Mouse (Mus musculus): ENCODE measurements around the gene Rexo2. TPM values are rescaled to one million over a fixed set of nuclear protein-coding genes. Genes with fewer than 3 reads are reported as not detected.
"Not testable (repeated sequence)": the region's sequence is repeated elsewhere in the genome, so short reads cannot be mapped to it uniquely, and the experiment has no call there.

Rexo2 gene
- total and polyA plus RNA-seq, 3 experiments, result 53.2 to 68.0 (median 58.5) TPM

DNA sequence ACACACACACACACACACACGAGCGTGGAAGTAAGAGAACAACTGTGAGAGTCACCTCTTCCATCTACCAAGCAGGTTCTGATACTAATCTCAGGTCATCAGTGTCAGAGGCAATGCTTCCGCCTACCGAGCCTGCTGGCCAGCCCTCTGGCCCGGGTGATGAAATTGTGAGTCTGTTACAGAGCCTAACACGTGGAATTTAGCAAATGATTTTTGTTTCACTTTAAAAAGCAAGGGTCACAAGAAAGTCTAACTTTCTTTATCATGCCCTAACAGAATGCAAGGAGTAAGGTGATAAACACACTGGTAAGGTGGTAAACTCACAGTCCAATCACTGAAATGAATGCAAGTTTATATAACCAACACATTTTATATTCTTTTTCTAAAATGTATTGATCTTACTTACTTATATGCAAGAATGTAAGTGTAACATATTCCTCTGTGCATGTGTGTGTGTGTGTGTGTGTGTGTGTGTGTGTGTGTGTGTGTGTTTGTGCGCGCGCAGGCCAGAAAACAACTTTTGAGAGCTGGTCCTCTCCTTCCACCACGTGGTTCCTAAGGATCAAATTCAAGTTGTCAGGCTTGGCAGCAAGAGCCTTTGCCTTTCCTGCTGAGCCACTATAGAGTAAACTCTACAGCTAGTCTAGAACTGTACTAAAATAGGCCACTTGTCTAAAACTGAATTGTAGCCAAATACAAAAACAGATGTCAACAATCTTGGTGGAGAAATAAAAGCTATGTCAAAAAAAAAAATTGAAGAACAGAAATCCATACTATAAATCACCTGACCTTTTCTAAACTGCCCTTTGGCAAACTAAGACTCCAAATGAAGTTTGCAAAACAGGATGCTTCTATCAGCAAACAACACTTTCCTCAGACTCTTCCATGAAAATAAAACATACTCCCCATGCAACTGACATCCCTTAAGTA lies 3.9 kb downstream of the Rexo2 start:
- WGBS, result 73% methylated on average over 10 of the region's 10 CpGs

DNA sequence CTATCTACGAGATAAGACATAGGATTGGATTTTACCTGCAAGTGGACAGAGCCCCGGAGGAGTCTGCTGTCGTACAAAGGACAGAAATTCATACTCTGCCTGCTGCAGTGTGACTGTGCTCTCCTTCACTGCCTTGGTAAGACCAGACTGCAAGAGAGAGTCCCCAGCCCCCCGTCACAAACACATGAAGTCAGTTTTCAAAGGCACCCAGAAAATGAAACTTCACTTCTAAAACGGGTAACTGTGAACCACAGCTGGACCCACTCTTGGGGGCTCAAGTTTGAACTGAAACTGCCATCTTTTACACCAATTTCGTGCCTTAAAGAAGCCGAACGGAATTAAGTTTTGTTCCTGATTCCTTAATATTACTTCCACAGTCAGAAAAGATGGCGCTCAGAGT lies 6.1 kb downstream of the Rexo2 start:
- no peak overlapping the region for H3K27ac ChIP-seq
- no peak overlapping the region for H3K9ac ChIP-seq (ENCODE audit: low read depth, low read length)
- H3K4me3 ChIP-seq, result no peak overlapping the region
- H3K36me3 ChIP-seq (ENCODE audit: control insufficient read depth, insufficient read depth, low read length), result peaks cover 12% of the 10 kb centered on the region
- no peaks in the 10 kb centered on the region for H3K27me3 ChIP-seq (ENCODE audit: control insufficient read depth, insufficient read depth, low read length)
- no peaks in the 10 kb centered on the region for H3K79me2 ChIP-seq (replicated peaks; ENCODE audit: control insufficient read depth, insufficient read depth, low read length)
- DNase-seq, result no peak
- no peak for TF ChIP-seq POLR2A (IDR thresholded peaks at IDR 0.05; ENCODE audit: insufficient read depth, low read depth, low read length)
- no peak for TF ChIP-seq CTCF (IDR thresholded peaks at IDR 0.05)
- no peaks in the 10 kb centered on the region for H3K4me1 ChIP-seq (ENCODE audit: control insufficient read depth, insufficient read depth, low read length)
- intact Hi-C loops (cut with DNase I), result no loop called here
- WGBS, result 91% methylated on average over 9 of the region's 9 CpGs

More for the DNA sequence above, 3.9 kb downstream of the Rexo2 start:
- Histone ChIP-seq H3K4me1 (ENCODE audit: control insufficient read depth, insufficient read depth, low read length) (peaks cover 1% of the 10 kb centered on the region), H3K9ac (ENCODE audit: low read depth, low read length) (no peak overlapping the region), H3K4me3 (no peak overlapping the region), H3K36me3 (ENCODE audit: control insufficient read depth, insufficient read depth, low read length) (peaks cover 12% of the 10 kb centered on the region), H3K79me2 (replicated peaks; ENCODE audit: control insufficient read depth, insufficient read depth, low read length) (0 out of 2 replicates have a peak, but pooled peaks cover 2% of the 10 kb centered on the region), H3K27ac (no peak overlapping the region), H3K27me3 (ENCODE audit: control insufficient read depth, insufficient read depth, low read length) (no peaks in the 10 kb centered on the region)
- DNase-seq, result no peak
- intact Hi-C loops (cut with DNase I), result no loop called here
- TF ChIP-seq CTCF (IDR thresholded peaks at IDR 0.05) (no peak), EP300 (IDR thresholded peaks at IDR 0.05; ENCODE audit: insufficient read depth, low read depth, low read length) (no peak), POLR2A (IDR thresholded peaks at IDR 0.05; ENCODE audit: insufficient read depth, low read depth, low read length) (no peak)

DNA sequence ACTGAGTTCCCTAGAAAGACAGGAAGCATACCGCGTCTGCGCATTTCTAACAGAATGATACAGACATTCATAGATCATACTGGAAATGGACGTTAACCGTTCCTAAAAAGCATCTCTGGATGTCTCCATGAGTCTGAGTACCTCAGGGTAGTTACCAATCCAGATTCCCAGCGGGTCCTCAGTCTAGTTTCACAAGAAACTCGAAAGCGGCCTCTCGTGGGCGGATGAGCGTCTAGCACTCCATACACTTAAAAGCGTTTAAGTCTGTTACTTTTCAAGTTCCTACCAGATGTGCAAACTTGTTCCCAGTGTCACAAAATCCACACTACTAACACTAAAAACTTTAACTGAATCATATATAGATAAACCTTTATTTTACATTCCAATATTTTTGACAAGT lies 7.3 kb downstream of the Rexo2 start:
- whole genome bisulfite sequencing, result 93% methylated on average over 12 of the region's 12 CpGs
- intact Hi-C loops (cut with DNase I), result no loop called here

DNA sequence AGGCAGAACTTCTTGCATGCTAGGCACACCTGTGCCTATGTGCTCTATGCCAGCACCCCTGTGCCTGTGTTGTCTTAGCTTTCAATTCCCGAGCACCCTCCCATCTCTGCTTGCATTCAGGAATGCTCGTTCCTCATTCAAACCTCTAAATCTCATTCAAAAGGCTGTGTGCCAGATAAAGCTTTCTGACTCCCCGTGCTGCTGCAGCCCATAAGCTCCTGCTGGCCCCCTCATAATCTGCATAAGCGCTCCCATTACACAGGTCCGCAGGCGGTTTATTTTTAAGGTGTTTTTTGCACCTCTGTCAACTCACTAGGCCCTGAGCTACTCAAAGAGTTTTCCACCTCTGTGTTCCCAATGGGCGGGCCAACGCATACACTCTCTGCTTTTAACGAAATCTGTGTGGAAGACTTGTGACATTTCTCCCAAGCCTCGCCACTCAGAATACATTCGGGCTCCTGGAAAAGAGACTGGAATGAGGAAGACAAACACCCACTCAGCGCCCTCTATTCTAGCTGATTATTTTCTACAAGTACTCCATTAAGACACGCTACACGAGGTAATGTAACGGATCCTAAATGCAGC lies 7.9 kb downstream of the Rexo2 start:
- H3K79me2 ChIP-seq (replicated peaks; ENCODE audit: control insufficient read depth, insufficient read depth, low read length), result no peaks in the 10 kb centered on the region
- intact Hi-C loops (cut with DNase I), result no loop called here
- H3K4me3 ChIP-seq, result no peak overlapping the region
- no peak for TF ChIP-seq EP300 (IDR thresholded peaks at IDR 0.05; ENCODE audit: insufficient read depth, low read depth, low read length)
- TF ChIP-seq POLR2A (IDR thresholded peaks at IDR 0.05; ENCODE audit: insufficient read depth, low read depth, low read length), result no peak
- TF ChIP-seq CTCF (IDR thresholded peaks at IDR 0.05), result no peak
- no peaks in the 10 kb centered on the region for H3K4me1 ChIP-seq (ENCODE audit: control insufficient read depth, insufficient read depth, low read length)
- WGBS, result 91% methylated on average over 15 of the region's 15 CpGs
- peaks cover 7% of the 10 kb centered on the region for H3K36me3 ChIP-seq (ENCODE audit: control insufficient read depth, insufficient read depth, low read length)
- no peak overlapping the region for H3K27ac ChIP-seq
- no peak overlapping the region for H3K9ac ChIP-seq (ENCODE audit: low read depth, low read length)
- no peak for DNase-seq
- H3K27me3 ChIP-seq (ENCODE audit: control insufficient read depth, insufficient read depth, low read length), result no peaks in the 10 kb centered on the region

More for the DNA sequence above, 7.3 kb downstream of the Rexo2 start:
- H3K79me2 ChIP-seq (replicated peaks; ENCODE audit: control insufficient read depth, insufficient read depth, low read length), result no peaks in the 10 kb centered on the region
- DNase-seq, result no peak
- H3K4me1 ChIP-seq (ENCODE audit: control insufficient read depth, insufficient read depth, low read length), result no peaks in the 10 kb centered on the region
- H3K27me3 ChIP-seq (ENCODE audit: control insufficient read depth, insufficient read depth, low read length), result no peaks in the 10 kb centered on the region
- H3K27ac ChIP-seq, result no peak overlapping the region
- no peak overlapping the region for H3K9ac ChIP-seq (ENCODE audit: low read depth, low read length)
- TF ChIP-seq POLR2A (IDR thresholded peaks at IDR 0.05; ENCODE audit: insufficient read depth, low read depth, low read length) (no peak), EP300 (IDR thresholded peaks at IDR 0.05; ENCODE audit: insufficient read depth, low read depth, low read length) (no peak), CTCF (IDR thresholded peaks at IDR 0.05) (no peak)
- H3K36me3 ChIP-seq (ENCODE audit: control insufficient read depth, insufficient read depth, low read length), result peaks cover 7% of the 10 kb centered on the region
- no peak overlapping the region for H3K4me3 ChIP-seq

DNA sequence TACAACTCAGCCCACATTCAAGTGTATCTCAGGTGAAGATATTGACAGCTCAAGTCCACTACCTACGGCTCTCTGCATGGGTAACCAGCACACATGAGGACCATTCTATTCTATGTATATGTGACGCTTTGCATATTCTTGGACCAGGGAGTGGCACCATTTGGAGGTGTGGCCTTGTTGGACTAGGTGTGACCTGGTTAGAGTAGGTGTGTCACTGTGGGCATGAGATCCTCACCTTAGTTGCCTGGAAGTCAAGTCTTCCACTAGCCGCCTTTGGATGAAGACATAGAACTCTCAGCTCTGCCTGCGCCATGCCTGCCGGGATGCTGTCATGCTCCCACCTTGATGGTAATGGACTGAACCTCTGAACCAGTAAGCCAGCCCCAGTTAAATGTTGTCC lies 13.0 kb downstream of the Rexo2 start:
- H3K27me3 ChIP-seq (ENCODE audit: control insufficient read depth, insufficient read depth, low read length); H3K4me1 ChIP-seq (ENCODE audit: control insufficient read depth, insufficient read depth, low read length); H3K36me3 ChIP-seq (ENCODE audit: control insufficient read depth, insufficient read depth, low read length); DNase-seq; H3K9ac ChIP-seq (ENCODE audit: low read depth, low read length); H3K79me2 ChIP-seq (replicated peaks; ENCODE audit: control insufficient read depth, insufficient read depth, low read length); H3K4me3 ChIP-seq; H3K27ac ChIP-seq: not testable (repeated sequence)
- WGBS, result 96% methylated on average over 5 of the region's 5 CpGs
- intact Hi-C loops (cut with DNase I), result loop anchor here (1.0 to 5.0 kb wide), 5 partner anchors 92 to 425 kb away; no protein-coding TSS in a partner anchor

DNA sequence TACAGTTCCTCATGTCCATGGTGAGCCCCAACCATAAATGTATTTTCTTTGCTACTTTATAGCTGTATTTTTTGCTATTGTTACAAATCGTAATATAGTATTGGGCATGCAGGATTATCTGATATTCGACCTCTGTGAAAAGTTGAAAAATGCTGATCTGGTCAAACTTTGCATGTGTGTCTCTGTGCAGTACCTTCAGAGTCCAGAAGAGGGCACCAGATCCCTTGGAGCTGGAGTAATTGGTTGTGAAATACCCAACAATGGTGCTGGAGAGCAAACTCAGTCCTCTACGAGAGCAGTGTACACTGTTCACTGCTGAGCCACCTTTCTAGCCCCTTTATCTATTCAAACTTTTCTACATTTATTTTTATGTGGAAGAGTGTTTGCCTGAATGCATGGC lies 13.6 kb downstream of the Rexo2 start:
- TF ChIP-seq CTCF (IDR thresholded peaks at IDR 0.05) (no peak; the same call in 1 of the 2 replicates), EP300 (IDR thresholded peaks at IDR 0.05; ENCODE audit: insufficient read depth, low read depth, low read length) (no peak), POLR2A (IDR thresholded peaks at IDR 0.05; ENCODE audit: insufficient read depth, low read depth, low read length) (no peak)
- no peak overlapping the region for H3K4me3 ChIP-seq
- no peaks in the 10 kb centered on the region for H3K36me3 ChIP-seq (ENCODE audit: control insufficient read depth, insufficient read depth, low read length)
- H3K27ac ChIP-seq, result no peak overlapping the region
- no peaks in the 10 kb centered on the region for H3K79me2 ChIP-seq (replicated peaks; ENCODE audit: control insufficient read depth, insufficient read depth, low read length)
- intact Hi-C loops (cut with DNase I), result loop anchor here (1.0 to 5.0 kb wide), 5 partner anchors 92 to 425 kb away; no protein-coding TSS in a partner anchor
- H3K27me3 ChIP-seq (ENCODE audit: control insufficient read depth, insufficient read depth, low read length), result no peaks in the 10 kb centered on the region
- no peak overlapping the region for H3K9ac ChIP-seq (ENCODE audit: low read depth, low read length)
- no peaks in the 10 kb centered on the region for H3K4me1 ChIP-seq (ENCODE audit: control insufficient read depth, insufficient read depth, low read length)
- 57% methylated on average over 3 of the region's 3 CpGs for WGBS
- DNase-seq, result peak; percentile 61 to 78

Data from heart, adult 2 months (tissue).